Mouse (Mus musculus): ENCODE results near the gene Shc4. TPM values are rescaled to one million over a fixed set of nuclear protein-coding genes. Genes with fewer than 3 reads are reported as not detected.
A peak's percentile ranks its signal among the peaks of the same experiment; 100 is the strongest.

Shc4 gene
- polyA plus RNA-seq, 1 experiment from 2014 or later = 0.71 TPM

- Histone ChIP-seq H3K27ac (ENCODE audit: low read depth, low read length) (peak within 1 kb of the TSS; percentile 82), H3K4me1 (replicated peaks; ENCODE audit: control insufficient read depth, insufficient read depth, low read length) (peaks cover 2% of the 10 kb centered on the region; the same call in 1 of the 2 replicates), H3K4me2 (peak within 1 kb of the TSS; percentile 81), H3K9ac (ENCODE audit: low read depth, low read length) (peak within 1 kb of the TSS; percentile 83), H3K9me3 (ENCODE audit: control insufficient read depth, low read length) (no peaks in the 10 kb centered on the region), H3K36me3 (ENCODE audit: control insufficient read depth, insufficient read depth, low read length) (no peaks in the 10 kb centered on the region), H3K4me3 (ENCODE audit: low read depth, low read length) (peak within 1 kb of the TSS; percentile 69), H3K27me3 (replicated peaks; ENCODE audit: control insufficient read depth, insufficient read depth, low read length) (no peaks in the 10 kb centered on the region)
- ATAC-seq (replicated peaks; ENCODE audit: low FRiP score) (peak; percentile 88), DNase-seq (ENCODE audit: low spot score) (peak; percentile 77)
- under 1% methylated on average over 79 of the region's 79 CpGs for WGBS
Measured at GRCm38 (mm10) chr2:125672957-125673631, 50.9 kb downstream of the Shc4 start, which contains the start of gene Eid1. Gene Eid1 (plus strand): TSS chr2:125673095.

GRCm38 (mm10) chr2:125672568-125672956 is 51.4 kb downstream of the Shc4 start:
- Histone ChIP-seq H3K4me3 (ENCODE audit: low read depth, low read length) (peak overlapping the region; percentile 69), H3K27ac (ENCODE audit: low read depth, low read length) (peak overlapping the region; percentile 82; the same call in 1 of the 2 replicates), H3K36me3 (ENCODE audit: control insufficient read depth, insufficient read depth, low read length) (no peaks in the 10 kb centered on the region), H3K27me3 (replicated peaks; ENCODE audit: control insufficient read depth, insufficient read depth, low read length) (no peaks in the 10 kb centered on the region), H3K9me3 (ENCODE audit: control insufficient read depth, low read length) (no peaks in the 10 kb centered on the region), H3K4me2 (peak overlapping the region; percentile 81), H3K9ac (ENCODE audit: low read depth, low read length) (peak overlapping the region; percentile 83), H3K4me1 (replicated peaks; ENCODE audit: control insufficient read depth, insufficient read depth, low read length) (peaks cover 2% of the 10 kb centered on the region)
- ATAC-seq (replicated peaks; ENCODE audit: low FRiP score) (peak; percentile 53), DNase-seq (ENCODE audit: low spot score) (no peak)
- 28% methylated on average over 9 of the region's 20 CpGs for WGBS

DNA sequence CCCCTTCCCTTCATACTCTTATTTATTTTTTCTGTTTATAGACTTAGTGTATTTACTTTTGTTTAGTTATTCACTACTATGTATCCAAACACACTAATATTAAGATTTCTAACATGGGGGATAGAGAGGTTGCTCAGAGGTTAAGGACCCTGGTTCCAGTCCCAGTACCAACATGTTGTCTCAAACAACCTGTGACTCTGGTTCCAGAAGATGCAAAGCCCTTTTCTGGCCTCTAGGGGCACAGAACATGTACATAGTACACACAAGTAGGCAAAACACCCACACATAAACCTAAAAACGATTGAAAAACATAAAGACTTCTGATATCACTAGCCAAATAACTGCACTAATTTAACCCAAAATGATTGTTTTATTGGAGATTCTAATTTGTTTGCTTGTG is 53.1 kb downstream of the Shc4 start:
- DNase-seq (ENCODE audit: low spot score) (no peak), ATAC-seq (replicated peaks; ENCODE audit: low FRiP score) (no peak)
- Histone ChIP-seq H3K36me3 (ENCODE audit: control insufficient read depth, insufficient read depth, low read length) (no peaks in the 10 kb centered on the region), H3K27ac (ENCODE audit: low read depth, low read length) (no peak overlapping the region), H3K27me3 (replicated peaks; ENCODE audit: control insufficient read depth, insufficient read depth, low read length) (no peaks in the 10 kb centered on the region), H3K4me3 (ENCODE audit: low read depth, low read length) (no peak overlapping the region), H3K4me1 (replicated peaks; ENCODE audit: control insufficient read depth, insufficient read depth, low read length) (peaks cover 8% of the 10 kb centered on the region), H3K9me3 (ENCODE audit: control insufficient read depth, low read length) (no peaks in the 10 kb centered on the region), H3K4me2 (no peak overlapping the region), H3K9ac (ENCODE audit: low read depth, low read length) (no peak overlapping the region)
- 42% methylated on average over 1 of the region's 1 CpGs for WGBS

DNA sequence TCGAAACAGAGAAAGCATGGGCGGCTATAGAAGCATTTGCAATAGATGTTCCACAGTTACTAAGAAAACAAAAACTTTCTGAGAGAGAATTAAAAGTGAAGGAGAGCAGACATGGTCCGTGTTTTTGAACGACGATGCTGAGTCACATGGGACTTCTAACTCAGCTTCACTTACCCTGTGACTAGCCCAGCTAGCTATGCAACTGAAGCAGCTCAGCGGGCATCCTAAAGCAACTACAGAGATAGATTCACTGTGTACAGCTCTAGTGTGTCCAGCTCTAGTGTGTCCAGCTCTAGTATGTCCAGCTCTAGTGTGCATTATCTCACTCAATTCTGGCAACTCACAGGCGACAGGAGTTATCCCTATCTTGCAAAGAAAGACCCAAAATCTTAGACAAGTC is 56.2 kb downstream of the Shc4 start:
- Histone ChIP-seq H3K4me2 (no peak overlapping the region), H3K27ac (ENCODE audit: low read depth, low read length) (peak overlapping the region; percentile 0; the same call in 1 of the 2 replicates), H3K9ac (ENCODE audit: low read depth, low read length) (no peak overlapping the region), H3K27me3 (replicated peaks; ENCODE audit: control insufficient read depth, insufficient read depth, low read length) (no peaks in the 10 kb centered on the region), H3K4me3 (ENCODE audit: low read depth, low read length) (no peak overlapping the region), H3K9me3 (ENCODE audit: control insufficient read depth, low read length) (no peaks in the 10 kb centered on the region), H3K4me1 (replicated peaks; ENCODE audit: control insufficient read depth, insufficient read depth, low read length) (peaks cover 11% of the 10 kb centered on the region), H3K36me3 (ENCODE audit: control insufficient read depth, insufficient read depth, low read length) (no peaks in the 10 kb centered on the region)
- WGBS = 74% methylated on average over 7 of the region's 7 CpGs
- DNase-seq (ENCODE audit: low spot score) (no peak), ATAC-seq (replicated peaks; ENCODE audit: low FRiP score) (no peak)

DNA sequence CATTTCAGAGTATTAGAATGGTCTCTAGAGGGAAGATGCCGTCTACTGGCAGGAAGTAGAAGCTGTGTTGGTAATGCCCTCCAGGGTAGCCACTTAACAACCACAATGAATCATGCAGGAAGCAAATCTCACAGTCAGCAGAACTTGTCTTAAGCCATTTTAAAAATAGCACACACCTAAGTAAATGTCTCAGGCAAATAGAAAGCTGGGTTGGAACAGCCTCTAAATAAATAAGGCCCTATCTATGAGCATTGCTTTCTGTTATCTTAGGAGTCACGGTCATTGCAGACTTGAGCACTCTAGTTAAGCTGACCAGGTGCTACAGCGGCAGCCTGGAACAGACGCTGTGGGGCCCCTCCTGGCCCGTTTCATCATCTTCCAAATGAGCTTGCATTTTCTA is 56.8 kb downstream of the Shc4 start:
- peak overlapping the region; percentile 36; the same call in 1 of the 2 replicates for H3K4me2 ChIP-seq
- ATAC-seq (replicated peaks; ENCODE audit: low FRiP score) (peak; percentile 68), DNase-seq (ENCODE audit: low spot score) (no peak)
- no peaks in the 10 kb centered on the region for H3K27me3 ChIP-seq (replicated peaks; ENCODE audit: control insufficient read depth, insufficient read depth, low read length)
- H3K9ac ChIP-seq (ENCODE audit: low read depth, low read length) = no peak overlapping the region
- no peak overlapping the region for H3K4me3 ChIP-seq (ENCODE audit: low read depth, low read length)
- no peaks in the 10 kb centered on the region for H3K36me3 ChIP-seq (ENCODE audit: control insufficient read depth, insufficient read depth, low read length)
- WGBS = 21% methylated on average over 5 of the region's 5 CpGs
- H3K27ac ChIP-seq (ENCODE audit: low read depth, low read length) = peak overlapping the region; percentile 0; the same call in 1 of the 2 replicates
- peaks cover 11% of the 10 kb centered on the region for H3K4me1 ChIP-seq (replicated peaks; ENCODE audit: control insufficient read depth, insufficient read depth, low read length)
- H3K9me3 ChIP-seq (ENCODE audit: control insufficient read depth, low read length) = no peaks in the 10 kb centered on the region

DNA sequence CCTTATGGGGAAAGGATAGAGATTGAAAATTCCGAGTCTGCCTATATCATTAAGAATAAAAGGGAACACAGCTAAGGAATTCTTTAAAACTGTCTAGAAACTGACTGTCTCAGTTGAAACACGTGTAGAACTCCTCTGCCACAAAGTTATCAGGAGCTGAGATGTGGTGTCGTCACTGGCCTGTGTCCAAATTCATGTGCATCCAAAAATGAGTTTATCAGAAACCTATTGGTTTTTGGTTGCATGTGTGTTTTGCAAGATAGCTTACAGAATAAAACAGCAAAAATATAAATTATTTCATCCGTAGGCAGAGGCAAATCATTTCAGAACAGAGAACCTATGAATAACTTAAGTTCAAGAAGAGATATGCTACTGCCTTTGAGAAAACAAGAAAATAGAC is 57.3 kb downstream of the Shc4 start:
- Histone ChIP-seq H3K4me2 (no peak overlapping the region; the same call in 1 of the 2 replicates), H3K36me3 (ENCODE audit: control insufficient read depth, insufficient read depth, low read length) (no peaks in the 10 kb centered on the region), H3K9me3 (ENCODE audit: control insufficient read depth, low read length) (no peaks in the 10 kb centered on the region), H3K27me3 (replicated peaks; ENCODE audit: control insufficient read depth, insufficient read depth, low read length) (no peaks in the 10 kb centered on the region), H3K4me1 (replicated peaks; ENCODE audit: control insufficient read depth, insufficient read depth, low read length) (peaks cover 11% of the 10 kb centered on the region), H3K9ac (ENCODE audit: low read depth, low read length) (no peak overlapping the region), H3K27ac (ENCODE audit: low read depth, low read length) (peak overlapping the region; percentile 52; the same call in 1 of the 2 replicates), H3K4me3 (ENCODE audit: low read depth, low read length) (no peak overlapping the region)
- no peak for ATAC-seq (replicated peaks; ENCODE audit: low FRiP score)
- no peak for DNase-seq (ENCODE audit: low spot score)
- 54% methylated on average over 4 of the region's 4 CpGs for WGBS

DNA sequence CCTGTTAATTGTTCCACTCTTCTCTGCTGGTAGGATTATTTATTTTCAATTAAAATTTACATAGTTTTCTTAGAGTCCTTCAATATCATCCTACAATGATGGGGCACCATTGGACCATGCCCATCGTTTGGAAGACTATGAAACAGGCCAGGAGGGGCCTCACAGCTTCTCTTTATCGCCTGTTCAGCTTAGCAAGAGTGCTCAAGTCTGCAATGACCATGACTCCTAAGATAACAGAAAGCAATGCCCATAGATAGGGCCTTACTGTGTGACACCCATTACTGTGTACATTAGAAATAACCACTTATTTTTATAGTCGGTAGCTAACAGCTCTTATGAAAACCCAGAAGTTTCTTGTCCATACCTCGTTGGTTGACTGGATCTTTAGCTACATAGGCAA is 58.0 kb downstream of the Shc4 start:
- peak; percentile 88 for ATAC-seq (replicated peaks; ENCODE audit: low FRiP score)
- no peaks in the 10 kb centered on the region for H3K9me3 ChIP-seq (ENCODE audit: control insufficient read depth, low read length)
- DNase-seq (ENCODE audit: low spot score) = no peak
- H3K9ac ChIP-seq (ENCODE audit: low read depth, low read length) = no peak overlapping the region
- WGBS = 65% methylated on average over 4 of the region's 4 CpGs
- no peaks in the 10 kb centered on the region for H3K27me3 ChIP-seq (replicated peaks; ENCODE audit: control insufficient read depth, insufficient read depth, low read length)
- peaks cover 11% of the 10 kb centered on the region for H3K4me1 ChIP-seq (replicated peaks; ENCODE audit: control insufficient read depth, insufficient read depth, low read length)
- no peak overlapping the region for H3K4me3 ChIP-seq (ENCODE audit: low read depth, low read length)
- H3K27ac ChIP-seq (ENCODE audit: low read depth, low read length) = peak overlapping the region; percentile 52
- H3K36me3 ChIP-seq (ENCODE audit: control insufficient read depth, insufficient read depth, low read length) = no peaks in the 10 kb centered on the region
- H3K4me2 ChIP-seq = peak overlapping the region; percentile 29; the same call in 1 of the 2 replicates

GRCm38 (mm10) chr2:125665213-125665612 is 58.7 kb downstream of the Shc4 start:
- Histone ChIP-seq H3K36me3 (ENCODE audit: control insufficient read depth, insufficient read depth, low read length) (no peaks in the 10 kb centered on the region), H3K4me3 (ENCODE audit: low read depth, low read length) (no peak overlapping the region), H3K27ac (ENCODE audit: low read depth, low read length) (no peak overlapping the region), H3K27me3 (replicated peaks; ENCODE audit: control insufficient read depth, insufficient read depth, low read length) (no peaks in the 10 kb centered on the region), H3K9ac (ENCODE audit: low read depth, low read length) (no peak overlapping the region), H3K4me2 (no peak overlapping the region), H3K9me3 (ENCODE audit: control insufficient read depth, low read length) (no peaks in the 10 kb centered on the region), H3K4me1 (replicated peaks; ENCODE audit: control insufficient read depth, insufficient read depth, low read length) (peaks cover 14% of the 10 kb centered on the region)
- no peak; the same call in 1 of the 2 replicates for ATAC-seq (replicated peaks; ENCODE audit: low FRiP score)
- 88% methylated on average over 5 of the region's 5 CpGs for WGBS
- DNase-seq (ENCODE audit: low spot score) = no peak

DNA sequence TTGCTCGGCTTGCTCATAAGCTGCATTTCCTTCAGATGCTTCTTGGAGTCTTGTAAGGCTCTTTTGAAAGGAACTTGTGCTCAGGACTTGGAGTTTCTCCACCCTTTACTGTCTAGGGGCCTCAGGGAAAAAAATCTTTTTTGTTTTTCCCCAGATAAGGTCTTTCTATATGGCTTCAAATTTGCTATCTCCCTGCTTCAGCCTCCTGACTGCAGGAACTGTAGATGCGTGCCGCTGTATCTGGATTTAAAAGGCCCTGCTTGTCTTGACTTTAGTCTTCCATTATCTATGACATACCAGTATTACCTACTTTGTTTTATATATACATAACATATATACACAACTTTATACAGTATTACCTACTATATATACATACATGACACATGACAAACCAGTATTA is 61.4 kb downstream of the Shc4 start:
- DNase-seq (ENCODE audit: low spot score) (no peak), ATAC-seq (replicated peaks; ENCODE audit: low FRiP score) (peak; percentile 20; the same call in 1 of the 2 replicates)
- H3K9me3 ChIP-seq (ENCODE audit: control insufficient read depth, low read length) = no peaks in the 10 kb centered on the region
- H3K9ac ChIP-seq (ENCODE audit: low read depth, low read length) = no peak overlapping the region
- no peaks in the 10 kb centered on the region for H3K27me3 ChIP-seq (replicated peaks; ENCODE audit: control insufficient read depth, insufficient read depth, low read length)
- H3K27ac ChIP-seq (ENCODE audit: low read depth, low read length) = no peak overlapping the region
- no peaks in the 10 kb centered on the region for H3K36me3 ChIP-seq (ENCODE audit: control insufficient read depth, insufficient read depth, low read length)
- H3K4me2 ChIP-seq = no peak overlapping the region
- peaks cover 15% of the 10 kb centered on the region for H3K4me1 ChIP-seq (replicated peaks; ENCODE audit: control insufficient read depth, insufficient read depth, low read length)
- H3K4me3 ChIP-seq (ENCODE audit: low read depth, low read length) = no peak overlapping the region
- 74% methylated on average over 3 of the region's 3 CpGs for WGBS

Measured in liver, embryonic 11.5 days (tissue).